Mouse (Mus musculus) c-Kit-positive CD71-negative TER-119-negative erythroid progenitor cells, embryonic 14.5 days (primary cell): ENCODE measurements around the gene Fam180a.
"Not testable (repeated sequence)": the region's sequence is repeated elsewhere in the genome, so short reads cannot be mapped to it uniquely, and the experiment has no call there.

ENCODE experiments used
- DNase-seq: peaks from one replicate; pipeline ENCODE4 v3.0.0-alpha.2; 2013; ENCODE audit warnings: low read depth

Gene Fam180a

DNA sequence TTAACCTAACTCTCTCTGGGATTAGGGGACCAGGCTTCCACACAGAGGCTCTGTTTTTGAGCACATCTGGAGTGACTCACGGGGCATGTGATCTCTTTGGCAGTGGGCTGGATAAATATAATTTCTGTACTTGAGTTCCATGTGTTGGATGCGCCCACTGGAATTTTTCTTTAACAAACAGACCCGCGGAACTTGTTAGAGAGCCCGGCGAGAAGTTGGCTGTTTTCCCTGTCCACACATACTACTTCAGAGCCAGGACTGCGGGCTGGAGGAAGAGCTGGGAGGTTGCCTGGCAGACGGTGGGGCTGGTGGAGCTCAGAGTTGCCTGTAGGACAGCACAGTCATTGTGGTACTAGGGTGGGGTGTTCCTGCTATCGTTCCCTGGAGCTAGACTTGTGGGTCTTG, at the start of gene Fam180a:
TSS of gene Fam180a (minus strand) at position 31 of the 405 bp plus-strand sequence.
- DNase-seq: no peak

DNA sequence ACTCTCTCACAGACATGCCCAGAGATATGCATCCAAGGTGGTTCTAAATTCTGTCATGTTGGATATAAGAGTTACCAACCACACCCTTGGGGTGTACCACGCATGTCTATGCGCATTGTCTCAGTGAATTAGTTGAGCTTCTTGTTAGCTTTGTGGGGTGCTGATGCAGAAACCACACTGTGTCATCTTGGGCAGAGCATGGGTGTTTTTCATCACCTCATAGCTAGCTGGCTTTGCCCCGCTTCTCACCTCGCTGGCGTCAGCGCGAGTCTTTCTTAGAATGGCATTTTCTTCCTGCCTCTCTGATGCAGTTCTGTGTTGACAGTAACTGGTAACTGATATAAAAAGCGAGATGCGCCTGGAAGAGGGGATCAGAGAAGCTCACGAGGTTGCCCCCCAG, 48.1 kb upstream of the Fam180a start:
- no peak for DNase-seq

DNA sequence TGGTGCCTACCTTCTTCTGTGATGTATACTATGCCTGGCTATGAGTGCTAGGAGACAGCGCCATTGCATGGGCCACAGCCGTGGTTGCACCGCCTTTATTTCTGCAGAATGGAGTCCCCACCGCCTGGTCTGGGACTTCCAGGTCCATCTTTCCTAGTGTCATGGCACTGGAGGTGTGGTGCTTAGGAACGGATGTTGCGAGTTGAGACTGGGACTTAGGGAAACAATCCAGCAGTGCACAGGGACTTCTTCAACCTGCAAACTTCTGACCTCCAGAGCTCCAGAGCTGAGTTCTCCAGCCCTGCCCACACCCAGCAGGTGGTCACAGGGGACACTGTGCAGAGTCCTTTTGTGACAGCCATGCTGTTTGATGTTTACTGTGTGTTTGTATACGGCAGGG, 44.4 kb upstream of the Fam180a start:
- DNase-seq: no peak

DNA sequence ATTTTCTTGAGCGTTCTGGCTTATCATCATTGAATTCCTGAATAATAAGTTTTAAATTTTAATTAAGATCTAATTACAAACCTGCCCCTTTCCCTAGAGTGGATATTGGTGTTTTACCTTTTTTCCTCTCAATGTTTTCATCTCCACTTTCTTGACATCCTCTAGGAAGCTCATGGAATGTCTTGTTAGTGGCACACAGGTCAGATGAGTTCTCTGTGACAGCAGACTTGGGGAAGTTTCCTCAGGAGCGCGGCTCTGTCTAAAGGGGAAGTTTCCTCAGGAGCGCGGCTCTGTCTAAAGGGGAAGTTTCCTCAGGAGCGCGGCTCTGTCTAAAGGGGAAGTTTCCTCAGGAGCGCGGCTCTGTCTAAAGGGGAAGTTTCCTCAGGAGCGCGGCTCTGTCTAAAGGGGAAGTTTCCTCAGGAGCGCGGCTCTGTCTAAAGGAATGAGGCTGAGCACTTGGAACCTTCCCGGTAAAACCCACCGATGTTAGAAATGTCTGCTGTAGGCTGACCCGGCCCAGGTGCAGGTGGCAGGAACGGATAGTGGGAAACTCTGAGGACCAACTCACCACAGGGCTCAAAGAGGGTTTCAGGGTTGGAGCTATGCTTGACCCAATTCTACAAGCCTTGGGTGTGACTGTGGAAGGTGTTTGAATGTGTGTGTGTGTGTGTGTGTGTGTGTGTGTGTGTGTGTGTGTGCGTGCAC, 43.8 kb upstream of the Fam180a start:
- not testable (repeated sequence) for DNase-seq

DNA sequence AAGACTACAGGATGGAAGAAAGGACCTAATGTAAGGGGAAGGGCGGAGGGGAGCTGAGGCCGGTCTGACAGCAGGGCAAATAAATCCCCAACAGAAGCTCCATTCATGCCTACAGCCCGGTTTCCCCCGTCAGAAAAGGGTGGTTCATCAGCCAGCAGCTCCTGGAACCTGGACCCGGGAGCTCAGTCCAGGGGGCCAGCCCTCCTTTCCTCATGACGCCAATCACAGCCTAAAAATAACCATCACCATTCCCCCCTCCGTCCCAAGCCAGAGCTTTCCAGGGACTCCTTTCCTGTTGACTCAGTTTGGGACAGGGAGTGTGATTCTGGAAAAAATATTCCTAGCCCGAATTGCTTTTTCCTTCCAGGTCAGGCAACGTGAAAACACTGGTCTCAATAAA, 36.7 kb upstream of the Fam180a start:
- no peak for DNase-seq

DNA sequence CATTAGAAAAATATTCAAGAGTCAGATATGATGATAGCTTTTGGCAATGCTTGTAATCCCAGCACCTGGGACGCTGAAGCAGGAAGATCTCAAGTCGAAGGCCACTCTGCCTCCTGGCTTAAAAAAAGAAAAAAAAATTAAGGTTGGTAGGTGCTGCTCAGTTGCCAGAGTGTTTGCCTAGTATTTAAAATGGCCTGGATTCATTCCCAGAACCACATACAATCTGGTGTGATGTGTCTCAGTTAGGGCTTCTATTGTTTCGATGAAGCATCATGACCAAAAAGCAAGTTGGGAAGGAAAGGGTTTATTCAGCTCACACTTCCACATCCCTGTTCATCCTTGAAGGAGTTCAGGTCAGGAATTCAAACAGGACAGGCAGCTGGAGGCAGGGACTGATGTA, 29.4 kb upstream of the Fam180a start:
- no peak for DNase-seq

DNA sequence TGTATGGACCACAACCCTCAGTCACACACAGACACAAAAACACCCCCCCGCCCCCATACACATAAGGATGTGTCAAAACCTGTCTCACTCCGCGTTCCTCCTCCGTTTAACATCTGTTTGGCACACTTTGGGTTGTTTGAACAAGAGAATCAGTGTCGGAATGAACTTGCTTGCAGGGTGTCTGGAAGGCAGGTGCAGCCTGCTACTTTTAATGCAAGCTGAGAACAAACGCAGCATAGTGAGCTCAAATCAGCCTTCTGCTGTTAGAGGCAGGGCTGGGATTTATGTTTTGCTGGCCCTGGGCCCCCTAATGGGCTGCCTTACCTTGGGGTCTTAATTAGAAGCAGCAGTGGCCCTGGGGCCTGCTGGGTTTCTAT, 28.7 kb upstream of the Fam180a start:
- DNase-seq: no peak

DNA sequence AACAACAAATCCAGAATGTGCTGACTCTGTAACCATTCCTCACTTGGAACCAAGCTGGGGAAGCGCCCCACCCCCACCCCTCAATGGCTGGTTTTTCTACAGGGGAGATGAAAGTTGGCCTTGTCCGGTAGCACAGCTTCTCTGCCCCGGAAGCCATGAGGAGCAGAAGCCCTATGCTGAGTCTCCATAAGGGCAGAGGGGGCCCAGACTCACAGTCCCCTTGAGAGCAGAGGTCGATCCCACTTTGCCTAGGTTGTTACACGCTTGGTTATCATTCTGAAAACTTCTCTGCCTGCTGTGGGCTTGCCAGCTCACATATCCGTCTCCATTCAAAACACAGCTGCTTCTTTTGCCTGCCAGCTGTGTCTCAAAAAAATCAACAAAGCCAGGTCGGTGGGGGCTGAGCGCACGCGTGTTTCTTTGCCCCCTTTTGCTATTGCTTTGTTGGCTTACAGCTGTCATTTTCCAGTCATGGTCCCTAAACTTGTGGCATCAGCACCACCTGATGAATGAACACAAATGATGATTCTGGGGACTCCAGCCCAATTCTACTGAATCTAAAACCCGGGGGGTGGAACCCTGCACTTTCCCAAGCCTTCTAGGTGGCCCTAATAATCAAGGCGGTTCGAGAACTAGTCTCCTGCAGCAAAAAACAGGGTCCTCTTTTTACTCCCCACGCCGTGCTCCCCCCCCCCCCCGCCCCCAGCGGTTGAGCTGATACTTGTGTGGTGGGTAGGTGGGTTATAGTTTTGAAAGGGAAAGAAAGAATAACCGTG, 28.1 kb upstream of the Fam180a start:
- no peak for DNase-seq

DNA sequence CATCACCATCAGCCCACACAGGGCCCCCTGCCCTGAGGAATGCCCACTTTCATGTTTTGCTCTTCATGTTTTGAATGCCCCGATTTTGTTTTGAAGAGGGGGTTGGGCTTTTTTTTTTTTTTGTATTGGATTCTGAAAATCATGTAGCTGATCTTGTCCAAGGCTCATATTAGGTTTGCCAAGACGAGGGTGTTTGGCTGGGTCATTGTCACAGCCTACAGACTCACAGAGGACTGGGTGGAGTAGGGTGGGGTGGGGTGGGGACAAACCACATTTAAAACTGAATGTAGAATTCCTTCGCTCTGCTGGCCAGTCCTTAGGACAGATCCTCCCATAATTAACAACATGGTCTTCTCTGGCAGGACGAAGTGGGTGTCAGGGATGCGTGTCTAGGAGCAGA, 27.5 kb upstream of the Fam180a start:
- no peak for DNase-seq

DNA sequence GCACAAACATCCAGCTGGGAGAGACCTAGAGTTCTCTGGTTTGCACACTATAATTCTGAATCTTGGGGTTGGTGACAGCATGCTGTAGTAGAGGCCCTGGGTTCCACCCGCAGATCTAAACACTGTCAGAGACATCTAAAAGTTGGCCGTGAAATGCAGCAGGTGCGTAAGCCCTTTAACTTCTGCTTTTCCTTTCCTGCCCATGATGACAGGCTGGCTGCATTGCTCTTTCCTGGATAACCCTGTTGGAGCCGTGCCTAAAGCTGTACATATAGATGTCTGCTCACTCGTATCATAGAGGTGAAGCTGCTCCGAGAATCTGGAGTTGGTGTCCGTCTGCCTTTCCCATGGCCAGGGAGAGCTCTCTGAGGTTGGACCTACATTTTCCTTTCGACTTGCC, 26.9 kb upstream of the Fam180a start:
- DNase-seq: no peak

DNA sequence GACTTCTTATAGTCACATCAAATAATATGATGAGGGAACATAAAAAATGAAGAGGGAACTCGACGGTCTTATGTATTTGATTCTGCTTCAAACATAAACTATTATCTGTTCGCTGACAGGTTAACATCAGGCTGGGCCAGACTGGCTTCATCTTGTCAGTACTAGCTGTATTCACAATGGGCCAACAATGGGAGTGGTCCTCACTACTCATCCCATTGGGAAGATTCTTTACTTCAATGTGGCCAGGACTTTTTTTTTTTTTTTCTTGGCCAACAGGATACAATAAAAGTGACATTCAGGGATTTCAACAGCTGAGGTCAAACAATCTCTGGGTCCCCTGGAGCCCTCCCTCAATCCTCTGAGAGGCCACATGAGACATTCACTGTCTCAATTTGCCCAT, 25.9 kb upstream of the Fam180a start:
- DNase-seq: no peak

DNA sequence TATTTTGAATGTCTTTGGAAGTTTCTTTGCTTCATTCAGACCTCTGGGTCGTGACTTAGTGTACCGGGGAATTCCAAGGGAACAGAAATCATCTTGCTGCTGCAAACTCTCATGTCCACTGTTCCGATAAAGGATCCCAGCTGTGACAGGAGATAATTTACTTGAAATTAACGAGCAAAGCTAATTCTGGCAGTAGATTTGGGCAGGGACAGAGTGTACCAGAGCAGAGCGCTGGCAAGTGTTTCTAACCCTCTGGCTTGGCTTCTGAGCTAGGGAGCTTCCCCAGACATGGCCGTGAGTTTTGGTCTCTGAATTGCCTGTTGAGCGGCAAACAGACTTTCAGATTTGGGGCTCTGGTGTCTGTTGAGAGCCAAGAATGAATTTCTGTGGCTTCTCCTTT, 23.8 kb upstream of the Fam180a start:
- no peak for DNase-seq

DNA sequence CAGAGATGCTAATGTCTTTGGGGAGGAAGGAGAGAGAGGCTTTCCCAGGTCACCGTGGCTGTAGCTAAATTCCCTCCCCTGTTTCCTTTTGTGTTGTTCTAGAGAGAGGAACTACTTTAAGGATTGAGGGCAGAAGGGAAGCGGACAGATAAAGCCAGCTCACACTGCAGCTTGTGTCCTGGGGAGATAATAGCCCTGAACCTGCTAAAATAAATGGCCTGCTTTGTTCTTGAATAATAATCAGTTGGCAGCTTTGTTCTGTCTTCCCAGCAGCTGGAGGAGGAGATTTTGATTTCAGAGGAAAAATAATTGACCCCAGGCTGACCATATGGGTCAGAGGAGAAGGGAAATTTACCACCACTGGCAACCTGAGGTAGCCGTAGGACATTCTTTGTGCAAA, 12.7 kb upstream of the Fam180a start:
- DNase-seq: no peak

DNA sequence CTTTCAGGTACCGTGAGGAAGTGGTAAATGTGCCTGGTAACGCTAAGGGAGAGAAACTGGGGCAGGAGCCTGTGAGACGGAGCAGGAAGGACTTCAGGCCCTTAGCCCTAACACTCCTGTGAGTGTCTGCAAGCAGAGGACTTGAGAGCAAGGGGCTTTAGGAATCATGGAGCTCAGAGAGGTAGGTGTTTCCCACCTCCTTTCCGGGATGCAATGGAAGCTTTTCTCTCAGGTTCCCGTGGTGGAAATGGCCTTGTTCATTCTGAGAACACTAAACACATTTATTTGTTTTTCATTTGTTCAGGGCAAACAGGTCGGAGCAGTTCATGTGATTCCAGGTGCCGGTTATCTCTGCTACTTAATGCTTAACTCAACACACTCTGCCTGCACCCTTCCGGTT, 11.9 kb upstream of the Fam180a start:
- no peak for DNase-seq

DNA sequence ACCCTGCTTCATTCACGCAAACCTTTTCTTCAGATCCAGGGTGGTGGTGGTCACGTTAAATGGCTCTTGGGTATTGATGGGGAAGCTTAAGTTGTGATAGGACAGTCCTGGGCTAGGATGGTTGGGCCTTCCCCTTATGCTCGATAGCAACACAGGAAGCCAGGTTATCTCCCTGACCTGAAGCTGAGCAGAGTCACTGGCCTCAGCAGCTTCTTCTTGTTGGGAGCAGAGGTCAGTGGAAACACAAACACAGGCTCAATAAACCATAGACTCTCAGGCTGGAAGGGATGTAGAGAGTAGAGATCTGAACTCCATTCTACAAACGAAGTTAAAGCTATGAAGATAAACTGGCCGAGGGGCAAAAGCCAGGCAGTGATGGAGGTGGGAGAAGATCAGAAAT, 9.5 kb upstream of the Fam180a start:
- DNase-seq: no peak

DNA sequence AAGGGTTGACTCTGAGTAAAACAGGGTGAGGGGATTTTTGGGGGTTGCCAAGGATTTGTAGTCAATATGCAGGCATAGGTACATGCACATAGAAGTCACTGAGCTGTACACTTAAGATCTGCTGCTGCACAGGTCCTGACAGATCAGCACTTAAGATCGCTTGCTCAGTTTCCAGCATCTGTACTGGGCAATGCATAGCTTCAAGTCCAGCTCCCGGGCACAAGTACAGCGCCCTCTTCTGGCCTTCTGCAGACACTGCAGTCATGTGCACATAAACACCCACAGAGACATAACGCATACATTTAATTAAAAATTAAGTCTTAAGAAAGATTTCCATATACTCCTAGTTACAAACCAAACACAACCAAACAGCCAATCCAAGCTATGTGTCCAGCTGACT, 8.3 kb upstream of the Fam180a start:
- no peak for DNase-seq

DNA sequence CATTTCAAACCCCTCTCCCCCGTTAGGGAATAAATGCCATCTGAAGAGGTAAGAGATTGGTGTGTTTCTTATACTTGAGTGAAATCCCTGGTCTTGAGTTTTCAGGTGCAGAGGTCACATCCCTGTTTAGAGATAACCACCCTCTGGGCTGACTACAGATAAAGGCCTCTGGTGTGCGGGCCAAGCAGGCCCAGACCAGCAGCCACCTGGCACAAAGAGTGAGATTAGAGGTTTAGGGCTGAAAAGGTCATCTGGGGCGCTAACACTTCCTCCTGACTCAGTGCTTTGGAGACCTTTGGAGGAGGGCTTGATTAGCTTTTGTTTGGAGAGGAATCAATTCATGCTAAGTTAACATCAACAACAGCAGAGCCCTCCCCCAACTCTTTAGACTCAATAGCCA, 7.7 kb upstream of the Fam180a start:
- DNase-seq: no peak

DNA sequence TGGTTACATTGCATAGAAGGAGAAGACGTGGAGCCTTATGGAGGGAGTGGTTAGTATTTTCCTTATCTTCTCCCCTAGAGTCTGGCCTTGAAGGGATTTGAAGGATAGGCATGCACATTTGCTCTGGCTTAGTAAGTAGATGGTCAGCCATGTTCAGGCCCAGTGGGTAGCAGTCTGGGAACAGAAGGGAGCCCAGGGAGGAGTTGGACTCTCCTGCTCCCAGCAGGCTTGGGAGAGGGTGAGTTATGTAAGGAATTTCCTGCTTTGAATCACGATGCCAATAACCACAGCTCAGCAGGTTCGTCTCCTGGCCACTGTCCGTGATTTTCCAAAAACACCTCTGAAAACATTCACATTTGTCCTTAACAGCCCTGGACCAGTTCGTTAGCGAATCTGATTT, 4.9 kb upstream of the Fam180a start:
- DNase-seq: no peak

DNA sequence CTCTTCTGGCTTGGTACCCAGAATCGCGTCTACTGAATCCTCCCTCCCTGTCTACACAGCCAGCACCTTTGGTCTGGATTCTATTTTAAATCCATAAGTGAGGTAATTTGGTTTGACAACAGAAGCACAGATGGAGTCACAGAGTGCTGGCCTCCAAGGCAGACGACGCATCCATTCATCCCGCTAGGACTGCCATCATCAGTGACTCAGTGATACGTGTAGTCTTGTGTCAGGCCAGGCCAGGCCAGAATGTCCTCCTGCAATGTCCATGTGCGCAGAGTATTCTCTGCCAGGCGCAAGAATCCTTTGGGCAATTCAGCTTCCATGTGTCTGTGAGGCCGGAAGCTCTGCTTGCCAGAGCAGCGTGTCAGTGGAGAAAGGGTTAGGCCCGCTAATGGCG, 4.0 kb upstream of the Fam180a start:
- DNase-seq: no peak

DNA sequence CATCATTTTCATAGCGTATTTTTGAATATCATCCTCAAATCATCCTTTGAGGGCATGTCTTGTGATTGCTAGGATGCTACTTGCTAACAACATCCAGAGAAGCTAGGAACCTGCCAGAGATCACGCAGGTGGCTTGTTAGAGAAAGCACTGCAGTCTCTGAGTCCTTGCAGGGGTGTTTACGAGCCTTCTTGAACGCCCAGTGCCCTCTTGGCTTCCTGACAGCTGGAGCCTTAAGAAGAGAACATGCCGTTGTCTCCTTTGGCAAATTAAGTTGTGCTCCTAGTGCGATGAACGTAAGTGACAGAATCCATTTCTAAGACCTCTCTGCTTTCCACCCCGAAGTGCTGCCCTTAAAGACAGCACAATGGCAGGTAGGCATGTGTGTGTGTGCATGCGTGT, 1.6 kb downstream of the Fam180a start:
- no peak for DNase-seq

DNA sequence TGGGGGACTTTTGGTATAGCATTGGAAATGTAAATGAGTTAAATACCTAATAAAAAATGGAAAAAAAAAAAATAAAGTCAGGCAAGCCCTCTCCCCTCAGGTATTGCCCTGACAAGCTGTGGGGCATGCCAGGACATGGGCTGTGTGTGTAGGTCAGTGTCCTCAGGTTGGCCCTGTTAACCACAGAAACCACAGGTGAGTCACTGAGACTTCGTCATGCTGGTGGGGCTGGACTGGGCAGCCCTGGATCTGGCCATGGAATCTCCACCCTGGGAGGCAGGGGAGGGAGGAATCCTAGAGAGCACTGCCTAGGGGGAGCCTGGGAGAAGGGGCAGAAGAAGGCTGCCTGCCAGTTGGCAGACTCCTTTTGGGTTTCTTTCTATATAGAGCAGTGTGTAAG, 2.9 kb downstream of the Fam180a start:
- DNase-seq: no peak

DNA sequence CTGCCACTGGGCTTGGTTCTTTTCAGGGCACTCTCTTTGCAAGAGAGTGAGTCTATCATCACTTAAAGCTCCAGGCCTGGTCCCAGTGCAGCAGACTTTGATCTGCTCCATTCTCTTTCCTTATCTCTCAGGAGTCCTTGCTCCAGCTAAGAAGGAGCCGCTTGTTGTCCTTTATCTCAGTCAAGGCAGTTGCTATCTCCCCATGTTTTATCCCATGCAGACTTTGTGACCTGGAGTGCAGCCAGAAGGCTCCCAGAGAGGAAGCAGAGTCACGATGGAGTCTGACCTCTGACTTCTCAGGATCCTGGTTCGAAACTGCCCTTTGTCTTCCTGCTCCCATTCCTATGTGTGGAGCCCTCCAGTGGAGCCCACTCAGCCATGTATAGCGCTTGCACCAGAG, 4.8 kb downstream of the Fam180a start:
- no peak for DNase-seq

DNA sequence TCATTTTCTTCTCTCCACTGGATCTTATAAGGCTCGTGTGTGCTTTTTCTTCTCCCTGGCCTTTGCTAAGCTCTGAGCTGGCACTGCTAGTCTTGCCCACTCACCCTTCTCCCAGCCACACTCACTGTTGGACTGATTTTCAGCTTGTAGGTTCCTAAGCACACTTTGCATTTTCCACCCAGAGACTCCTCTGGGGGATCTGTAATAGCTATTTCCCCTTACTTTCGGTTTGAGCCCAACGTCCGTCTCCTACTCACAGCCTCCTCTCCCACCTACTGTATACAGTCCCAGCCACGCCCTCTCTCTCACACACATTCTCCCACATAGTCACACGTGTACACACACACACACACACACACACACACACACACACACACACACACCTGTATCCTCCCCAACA, 6.1 kb downstream of the Fam180a start:
- no peak for DNase-seq

DNA sequence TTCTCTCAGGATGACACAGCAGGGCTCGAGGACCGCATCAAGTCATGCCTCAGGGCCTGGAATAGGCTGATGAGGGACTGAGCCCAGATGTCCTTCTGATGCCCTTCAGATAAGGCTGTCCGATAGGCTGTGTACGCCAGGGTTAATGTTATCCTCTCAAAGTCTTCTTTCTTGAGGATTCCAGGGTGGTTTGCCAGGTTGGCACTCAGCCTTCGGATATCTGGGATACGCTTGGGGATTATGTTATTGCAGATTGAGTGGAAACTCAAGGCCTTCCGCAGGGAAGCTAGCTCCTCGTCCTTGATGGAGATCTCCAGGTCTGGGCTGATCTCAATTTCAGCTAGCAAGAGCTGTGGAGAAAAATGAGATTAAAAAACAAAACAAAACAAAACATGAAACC, 12.4 kb downstream of the Fam180a start:
- no peak for DNase-seq
